Mouse (Mus musculus) adrenal gland (tissue): Measurements from ENCODE around the gene Map3k21.

Source experiments
- intact Hi-C: fragments of 180-260 bp; cut with DNase I; formaldehyde crosslinking; loops from one replicate; pipeline ENCODE4 v1.15.1; 2025

Gene Map3k21

DNA sequence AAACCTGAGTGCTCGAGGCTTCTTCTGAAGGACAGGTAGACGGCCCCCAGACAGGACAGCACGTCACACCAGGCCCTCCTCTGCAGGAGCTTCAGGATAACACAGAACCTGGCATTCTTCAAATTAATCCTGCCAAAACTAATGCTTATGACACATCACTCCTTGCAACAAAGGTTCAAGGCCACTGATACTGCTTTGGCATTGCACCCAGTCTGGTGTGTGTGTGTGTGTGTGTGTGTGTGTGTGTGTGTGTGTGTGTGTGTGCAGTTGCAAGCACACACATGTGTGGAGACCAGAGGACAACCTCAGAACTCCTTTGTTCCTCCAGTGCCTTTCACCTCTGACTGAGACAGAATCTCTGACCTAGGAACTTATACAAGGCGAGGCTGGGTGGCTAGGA lies 3.0 kb downstream of the Map3k21 start:
- intact Hi-C loops, result no loop called here

DNA sequence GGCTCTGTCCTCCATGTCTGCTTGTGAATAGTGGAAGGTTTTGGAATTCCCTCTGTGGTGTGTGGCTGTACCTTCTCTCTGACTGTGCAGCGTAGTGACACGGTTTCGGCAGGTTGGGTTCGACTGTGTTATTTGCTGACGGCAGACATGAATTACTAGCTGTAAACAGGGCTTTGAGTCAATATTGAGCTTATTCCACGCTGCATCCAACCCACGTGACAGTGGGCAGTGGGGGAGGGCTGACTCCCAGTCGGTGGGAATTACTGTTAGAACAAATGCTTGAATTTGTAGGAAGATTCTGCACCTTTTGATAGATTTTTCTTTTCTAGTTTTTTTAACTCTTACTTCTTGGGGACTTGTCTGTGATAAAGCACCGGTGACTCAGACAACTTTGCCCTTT lies 4.1 kb downstream of the Map3k21 start:
- intact Hi-C loops, result no loop called here

GRCm38 (mm10) chr8:125917013-125917412 lies 6.8 kb downstream of the Map3k21 start:
- intact Hi-C loops, result no loop called here

DNA sequence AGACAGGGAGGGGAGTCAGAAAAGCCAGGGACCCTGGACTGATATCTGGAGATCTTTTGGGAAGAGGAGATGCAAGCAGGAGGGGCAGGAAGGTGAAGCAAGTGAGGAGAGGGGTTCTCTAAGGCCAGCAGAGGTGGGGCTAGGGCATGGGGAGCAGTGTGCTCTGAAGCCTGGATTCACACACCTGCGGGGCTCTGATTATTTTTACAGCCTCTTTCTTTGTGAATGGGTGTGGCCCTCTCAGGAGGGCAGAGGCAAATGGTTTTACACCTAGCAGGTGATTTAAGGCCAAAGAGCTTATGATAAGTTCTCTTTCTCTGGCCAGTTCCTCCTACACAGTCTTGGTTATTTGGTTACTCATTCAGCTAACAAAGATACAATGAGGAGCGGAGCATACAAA lies 8.5 kb downstream of the Map3k21 start:
- intact Hi-C loops, result no loop called here

- intact Hi-C loops, result no loop called here
These were observed 9.3 kb downstream of the Map3k21 start for GRCm38 (mm10) chr8:125919560-125919959.

- intact Hi-C loops, result no loop called here
These were observed 10.0 kb downstream of the Map3k21 start for GRCm38 (mm10) chr8:125920281-125920680.

DNA sequence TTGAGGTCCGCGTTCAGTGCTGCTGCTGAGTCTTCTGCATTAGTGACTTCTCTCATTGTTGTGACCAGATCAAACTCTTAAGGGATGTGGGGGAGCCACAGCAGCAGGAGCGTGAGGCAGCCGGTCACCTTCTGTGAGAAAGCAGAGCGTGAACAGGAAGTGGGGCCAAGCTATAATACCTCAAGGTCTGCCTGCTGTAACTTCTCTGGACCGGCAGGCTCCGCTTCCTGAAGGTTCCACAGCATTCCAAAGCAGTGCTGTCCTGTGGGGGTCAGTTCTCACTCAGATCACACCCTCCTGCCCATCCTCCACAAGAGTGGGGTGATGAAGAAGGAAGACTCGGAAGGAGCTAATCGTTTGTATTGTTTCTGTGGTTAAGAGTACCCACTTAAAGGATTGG lies 10.5 kb downstream of the Map3k21 start:
- intact Hi-C loops, result no loop called here

GRCm38 (mm10) chr8:125922333-125922732 lies 12.1 kb downstream of the Map3k21 start:
- intact Hi-C loops, result no loop called here

DNA sequence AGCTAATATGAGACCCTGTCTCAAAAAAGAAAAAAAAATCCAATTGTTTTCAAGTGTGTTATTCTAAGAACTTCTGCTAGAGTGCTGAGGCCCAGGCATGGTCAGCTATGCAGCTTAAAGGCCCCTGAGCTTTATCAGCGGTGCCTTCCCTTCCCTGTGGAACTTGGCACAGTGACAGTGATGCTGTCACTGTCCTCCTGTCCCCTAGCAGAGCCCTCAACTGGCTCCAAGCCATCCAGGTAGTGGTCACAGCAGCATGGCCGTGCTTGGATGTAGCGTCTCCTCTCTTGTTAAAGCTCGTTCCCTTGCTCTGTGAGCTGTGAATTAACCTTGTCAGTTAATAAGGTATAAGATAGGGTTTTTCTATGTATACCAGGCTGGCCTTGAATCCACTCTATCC lies 16.4 kb downstream of the Map3k21 start:
- intact Hi-C loops, result no loop called here

GRCm38 (mm10) chr8:125930276-125931046 lies 20.2 kb downstream of the Map3k21 start:
- intact Hi-C loops, result no loop called here

DNA sequence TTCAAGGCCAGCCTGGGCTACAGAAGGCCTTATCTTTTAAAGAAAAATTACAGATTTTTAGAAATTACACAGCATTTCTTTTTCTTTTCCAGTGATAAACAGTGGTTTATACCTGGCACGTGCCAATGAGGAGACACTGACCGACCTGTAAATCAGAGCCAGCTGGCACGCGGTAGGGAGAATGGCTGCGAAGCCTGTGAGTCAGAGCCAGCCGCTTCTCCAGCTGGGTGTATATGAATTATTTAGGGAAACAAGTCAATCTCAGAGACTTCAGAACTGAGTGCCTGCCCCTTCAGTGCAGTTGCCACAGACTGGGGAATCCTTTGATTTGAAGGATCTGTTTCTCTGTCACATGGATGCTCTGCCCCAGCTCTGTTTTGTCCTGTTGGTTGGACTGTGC lies 21.6 kb downstream of the Map3k21 start:
- intact Hi-C loops, result no loop called here

DNA sequence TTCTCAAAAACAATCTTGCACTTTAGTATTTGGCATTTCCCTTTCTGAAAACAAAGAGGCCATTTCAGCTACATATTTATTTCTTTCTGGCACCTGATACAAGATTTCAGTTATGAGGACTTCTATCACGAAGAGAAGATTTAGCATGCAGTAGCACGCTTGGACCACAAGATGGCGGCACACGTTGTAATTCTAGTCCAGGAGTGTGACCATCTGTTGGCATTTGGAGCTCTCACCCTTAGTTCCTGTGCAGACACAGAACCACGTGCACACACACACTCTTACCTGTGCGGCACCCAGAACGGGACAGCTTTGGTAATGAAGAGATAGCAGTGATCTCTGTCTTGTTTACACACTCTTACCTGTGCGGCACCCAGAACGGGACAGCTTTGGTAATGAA lies 25.4 kb downstream of the Map3k21 start:
- intact Hi-C loops, result no loop called here

DNA sequence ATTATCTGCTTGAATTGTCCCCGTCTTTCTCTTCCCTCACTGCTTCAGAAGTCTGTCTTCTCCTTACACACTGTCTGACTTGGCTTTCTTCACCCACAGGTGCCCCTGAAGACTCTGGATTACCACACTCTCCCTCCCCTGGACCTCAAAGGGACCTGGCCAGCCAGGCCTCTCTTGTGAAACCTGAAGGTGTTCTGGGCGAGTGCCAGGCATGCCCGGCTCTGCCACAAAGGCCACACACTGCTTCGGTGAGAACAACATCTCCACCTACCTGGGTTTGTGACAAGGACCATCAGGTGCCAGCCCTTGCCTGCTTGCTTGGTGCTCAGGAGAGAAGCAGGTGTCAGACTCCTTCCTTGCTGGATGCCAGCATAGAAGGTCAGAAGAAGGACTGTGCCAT lies 34.3 kb downstream of the Map3k21 start:
- intact Hi-C loops, result no loop called here

GRCm38 (mm10) chr8:125948696-125949308 lies 38.6 kb downstream of the Map3k21 start:
- intact Hi-C loops, result no loop called here

DNA sequence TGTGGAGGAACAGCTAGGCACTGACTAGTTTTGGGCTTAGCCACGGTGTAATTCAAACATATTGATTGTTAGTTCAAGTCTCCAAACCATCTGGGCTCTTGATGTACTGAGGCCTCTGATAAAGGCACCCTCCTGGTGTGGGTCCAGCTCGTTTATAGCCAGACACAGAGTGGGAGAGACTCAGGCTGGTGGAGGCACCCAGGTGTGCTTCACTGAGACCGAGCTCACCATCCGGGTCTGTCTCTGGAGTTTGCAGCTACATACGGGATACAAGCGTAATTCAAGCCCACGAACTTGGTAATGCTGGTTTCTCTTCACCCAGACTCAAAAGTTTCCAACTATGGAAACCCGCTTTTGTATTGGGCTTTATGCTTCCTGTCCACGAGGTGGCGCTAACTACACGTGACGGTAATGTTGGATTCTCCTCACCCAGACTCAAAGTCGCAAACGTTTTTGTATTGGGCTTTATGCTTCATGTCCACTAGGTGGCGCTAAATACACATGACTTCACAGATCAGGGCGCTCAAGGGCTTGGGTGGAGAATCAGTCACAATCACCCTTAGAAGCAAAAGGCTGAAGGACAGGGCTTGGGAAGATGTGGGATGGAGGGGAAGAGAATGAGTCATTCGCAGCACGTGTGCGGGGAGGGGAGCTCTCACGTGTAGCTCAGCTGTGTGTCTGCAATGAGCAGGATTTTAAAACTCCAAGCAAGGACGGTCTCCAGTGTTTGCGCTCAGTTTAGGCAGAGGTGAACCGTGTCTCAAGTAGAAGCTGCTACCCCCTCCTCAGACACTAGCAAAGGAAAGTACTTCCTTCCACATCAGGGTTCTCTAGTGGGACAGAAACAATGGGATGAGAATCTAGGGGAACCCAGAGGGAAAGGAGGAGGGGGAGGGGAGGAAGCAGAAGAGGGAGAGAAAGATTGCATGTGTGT lies 40.0 kb downstream of the Map3k21 start:
- intact Hi-C loops, result loop anchor here (10.0 kb wide), 1 partner anchor 305 kb away; no protein-coding TSS in a partner anchor

- intact Hi-C loops, result loop anchor here (2.0 to 10.0 kb wide), 2 partner anchors 125 to 299 kb away; no protein-coding TSS in a partner anchor
These were observed 45.4 kb downstream of the Map3k21 start for GRCm38 (mm10) chr8:125955671-125956070.

GRCm38 (mm10) chr8:125956796-125957195 lies 46.5 kb downstream of the Map3k21 start:
- intact Hi-C loops, result loop anchor here (10.0 kb wide), 1 partner anchor 298 kb away; no protein-coding TSS in a partner anchor

DNA sequence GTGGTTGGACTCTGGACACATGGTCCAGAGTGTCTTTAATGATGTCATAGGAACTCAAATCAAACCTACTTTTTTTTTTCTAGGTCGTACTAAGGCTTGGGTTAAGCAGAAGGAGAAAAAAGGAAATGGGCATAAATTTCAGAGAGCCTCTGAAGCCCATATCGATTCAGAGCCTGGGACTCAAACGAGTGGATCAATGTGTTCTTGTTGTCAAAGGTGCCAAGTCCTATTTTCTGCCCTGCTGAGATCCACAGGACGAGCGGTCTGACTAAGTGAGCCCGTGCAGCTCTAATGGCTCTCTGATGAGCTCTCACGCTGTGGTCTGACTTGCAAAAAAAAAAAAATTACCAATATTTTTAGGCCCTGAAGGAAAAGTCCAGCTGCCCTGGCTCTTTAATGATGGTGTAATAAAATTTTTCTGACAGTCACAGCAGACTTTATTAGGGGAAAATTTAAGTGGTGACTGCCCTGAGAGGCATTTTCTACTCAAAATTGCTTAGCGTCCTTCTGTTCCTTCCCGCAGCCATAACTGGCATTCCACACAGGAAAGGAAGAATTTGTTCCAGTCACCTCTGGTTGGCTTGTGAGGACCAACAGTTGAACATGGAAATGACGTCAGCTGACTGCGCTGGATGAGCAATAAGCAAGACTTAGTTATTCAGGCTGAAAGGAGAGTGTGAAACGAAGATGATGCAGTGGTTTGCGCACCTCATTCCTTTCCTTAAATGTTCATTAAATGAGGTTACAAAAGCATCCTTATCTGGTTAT lies 47.2 kb downstream of the Map3k21 start:
- intact Hi-C loops, result loop anchor here (10.0 kb wide), 1 partner anchor 297 kb away; no protein-coding TSS in a partner anchor

DNA sequence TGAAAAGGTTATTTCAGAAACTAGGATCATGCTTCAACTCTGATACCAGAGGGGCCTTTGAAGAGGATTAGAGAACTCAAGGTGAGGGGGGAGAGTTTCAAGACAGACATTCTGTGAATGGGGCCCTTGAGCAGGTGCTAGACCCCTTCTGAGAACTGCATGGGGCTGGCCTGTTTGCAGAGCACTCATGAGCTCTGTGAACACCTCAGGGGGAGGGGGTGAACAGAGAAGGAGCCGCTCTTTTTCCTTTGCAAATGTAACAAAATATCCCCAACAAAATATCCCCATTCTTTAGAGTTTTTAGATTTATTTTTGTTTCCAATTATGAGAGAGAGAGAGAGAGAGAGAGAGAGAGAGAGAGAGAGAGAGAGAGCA lies 47.7 kb downstream of the Map3k21 start:
- intact Hi-C loops, result loop anchor here (10.0 kb wide), 1 partner anchor 297 kb away; no protein-coding TSS in a partner anchor

DNA sequence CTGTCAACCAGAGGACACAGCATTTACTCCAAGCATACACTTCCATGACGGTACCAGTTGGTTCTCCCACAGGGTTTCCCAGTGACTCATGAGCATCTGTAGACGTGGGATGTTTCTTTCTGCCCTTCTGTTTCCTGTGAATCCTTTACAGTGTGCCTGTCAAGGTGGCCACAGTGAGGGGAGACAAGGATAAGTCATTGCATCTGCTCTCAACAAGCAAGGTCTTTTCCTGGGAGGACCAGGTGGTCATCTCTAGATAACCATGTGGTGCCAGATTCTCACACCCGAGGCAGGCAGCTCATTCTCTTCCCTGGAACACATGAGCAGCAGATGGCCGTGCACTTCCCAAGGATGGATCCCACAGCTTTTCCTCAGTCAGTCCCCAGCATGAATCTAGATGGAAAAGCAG lies 49.1 kb downstream of the Map3k21 start:
- intact Hi-C loops, result loop anchor here (10.0 kb wide), 1 partner anchor 295 kb away; no protein-coding TSS in a partner anchor

GRCm38 (mm10) chr8:125960037-125960436 lies 49.8 kb downstream of the Map3k21 start:
- intact Hi-C loops, result no loop called here
